Mouse (Mus musculus): Measurements from ENCODE around the gene Ninj2.

DNA sequence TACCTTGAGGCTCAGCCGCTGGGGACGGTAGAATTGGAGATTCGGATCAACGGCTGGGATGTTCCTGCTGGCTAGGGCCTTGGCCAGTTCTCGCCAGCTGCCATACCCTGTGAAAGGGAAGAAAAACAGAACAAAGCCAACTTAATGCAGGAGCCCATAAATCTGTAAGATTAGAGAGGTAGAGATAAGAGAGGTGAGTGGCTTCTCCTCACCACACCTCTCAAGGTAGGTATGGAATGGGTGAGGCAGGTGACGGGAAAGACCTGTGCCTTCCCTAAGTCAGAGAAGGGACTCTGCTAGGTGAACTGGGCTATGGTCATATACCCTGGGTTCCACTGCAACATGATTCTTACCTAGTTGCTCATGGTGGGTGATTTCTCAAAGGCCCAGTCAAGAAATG is 139.7 kb downstream of the Ninj2 start:
- TF ChIP-seq CTCF (IDR thresholded peaks at IDR 0.05; ENCODE audit: low read depth) (no peak), EP300 (IDR thresholded peaks at IDR 0.05; ENCODE audit: low read depth) (no peak)

All from heart, postnatal 0 days (tissue).